Mouse (Mus musculus) left cerebral cortex, postnatal 4 days (tissue): ENCODE data around the gene Gfod2. TPM values are rescaled to one million over a fixed set of nuclear protein-coding genes. Genes with fewer than 3 reads are reported as not detected.
A peak's percentile ranks its signal among the peaks of the same experiment; 100 is the strongest.

ENCODE experiments used
- DNase-seq: peaks from one replicate; pipeline ENCODE4 v3.0.0-alpha.2; 2022
- intact Hi-C: fragments of 180-260 bp; cut with DNase I; formaldehyde crosslinking; loops from one replicate; pipeline ENCODE4 v1.15.1; 2025
- total RNA-seq, 2 experiments: library from RNA; stranded (reverse); gene quantifications; 2 replicates each; pipeline ENCODE4 v1.2.3; 2021

Gfod2 gene
- total RNA-seq, 2 experiments from 2014 or later, result 44.4 to 49.9 TPM

DNA sequence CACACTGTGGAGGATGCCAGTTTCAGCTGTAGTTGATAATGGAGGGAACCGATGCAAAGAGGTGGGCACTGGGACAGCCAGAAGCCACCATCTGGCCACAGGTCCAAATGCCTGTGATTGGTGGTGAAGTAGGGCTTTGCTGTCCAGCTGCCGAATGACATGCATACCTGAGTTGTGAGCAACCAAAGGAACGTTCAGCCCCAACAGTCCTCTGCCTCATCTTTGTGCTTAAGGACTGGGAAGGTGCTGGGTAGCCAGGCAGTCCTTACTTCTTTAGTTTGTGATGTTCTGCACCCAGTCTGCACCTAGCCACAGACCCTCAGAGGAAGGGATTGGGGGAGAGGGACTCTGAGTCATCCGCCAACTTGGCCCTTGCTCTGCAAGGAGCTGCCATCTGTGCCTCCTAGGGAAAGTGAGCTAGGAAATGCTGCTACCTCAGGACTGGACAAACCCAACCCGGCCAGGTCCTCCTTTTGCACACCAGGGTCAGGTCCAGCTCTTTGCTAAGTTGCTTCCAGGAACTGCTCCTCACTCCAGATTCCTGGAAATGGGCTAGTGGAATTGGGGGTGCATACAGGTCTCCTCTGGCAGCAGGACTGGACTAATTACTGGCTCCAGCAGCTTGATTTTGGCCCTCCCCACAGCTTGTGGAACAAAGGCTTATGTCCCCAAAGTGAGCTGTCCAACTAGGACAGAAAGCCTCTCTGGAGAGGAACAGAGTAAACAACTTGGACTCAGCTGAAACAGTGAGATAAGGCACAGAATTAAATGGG is 10.2 kb upstream of the Gfod2 start:
- intact Hi-C loops, result no loop called here
- DNase-seq, result no peak

- intact Hi-C loops, result no loop called here
- no peak for DNase-seq
Measured at GRCm38 (mm10) chr8:105757796-105758276, 628 bp downstream of the Gfod2 start.

DNA sequence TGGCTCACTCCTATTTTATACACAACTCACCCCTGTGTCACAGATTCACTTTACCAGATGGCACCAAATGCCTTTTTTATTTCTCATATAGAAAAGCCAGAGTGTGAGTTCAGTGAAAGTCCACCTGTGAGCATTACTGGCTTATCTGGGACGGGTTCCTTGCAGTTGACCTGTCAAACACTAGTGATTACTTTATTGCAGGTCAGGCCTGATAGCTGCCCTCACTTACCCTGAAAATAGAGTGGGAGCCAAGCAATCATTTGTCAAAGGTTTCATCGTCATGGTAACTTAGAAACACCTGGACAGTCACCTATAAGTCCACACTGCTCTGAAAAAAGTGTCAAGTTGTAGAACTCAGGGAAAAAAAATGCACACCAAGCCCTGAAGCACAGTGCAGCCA is 3.8 kb downstream of the Gfod2 start:
- intact Hi-C loops, result no loop called here
- DNase-seq, result no peak

GRCm38 (mm10) chr8:105753916-105754315 is 4.5 kb downstream of the Gfod2 start:
- intact Hi-C loops, result no loop called here
- DNase-seq, result no peak

- peak; percentile 77 for DNase-seq
- intact Hi-C loops, result no loop called here
Measured at GRCm38 (mm10) chr8:105750606-105751005, 7.9 kb downstream of the Gfod2 start.

DNA sequence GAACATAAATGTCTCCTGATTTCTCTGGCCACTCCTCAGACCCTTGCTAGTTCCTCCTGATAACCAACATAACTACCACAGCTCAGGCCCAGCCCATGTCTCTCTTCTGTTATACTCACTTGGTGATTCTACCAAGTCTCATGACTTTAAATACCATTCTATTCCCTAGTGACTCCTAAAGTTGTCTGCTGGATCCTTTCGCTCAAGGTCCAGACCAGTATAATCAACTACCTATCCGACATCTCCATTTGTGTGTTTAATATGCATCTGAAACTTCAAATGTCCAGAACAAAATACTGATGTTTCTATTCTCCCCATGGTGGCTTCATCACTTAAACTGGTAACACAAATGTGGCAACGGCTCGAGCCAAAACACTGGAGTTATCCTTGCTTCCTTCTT is 15.2 kb downstream of the Gfod2 start:
- intact Hi-C loops, result no loop called here
- no peak for DNase-seq

DNA sequence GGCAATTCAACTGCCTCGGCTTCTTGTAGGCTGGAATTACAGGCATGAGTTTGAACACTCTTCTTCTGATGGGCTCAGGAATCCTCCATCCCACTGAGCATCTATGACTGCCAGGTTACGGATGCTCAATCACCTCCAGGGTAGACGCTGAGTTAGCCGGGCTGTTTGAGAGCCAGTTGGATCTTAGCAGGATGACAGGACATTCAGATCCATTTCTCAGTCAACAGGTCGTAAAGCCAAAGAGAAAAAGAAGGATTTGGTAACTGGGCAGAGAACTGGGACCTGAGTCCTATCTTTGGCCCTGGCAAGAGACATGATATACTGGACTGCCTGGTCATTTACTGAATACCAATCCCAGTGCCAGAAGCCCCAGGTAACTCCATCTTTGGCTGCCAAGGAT is 19.2 kb downstream of the Gfod2 start:
- intact Hi-C loops, result no loop called here
- no peak for DNase-seq

DNA sequence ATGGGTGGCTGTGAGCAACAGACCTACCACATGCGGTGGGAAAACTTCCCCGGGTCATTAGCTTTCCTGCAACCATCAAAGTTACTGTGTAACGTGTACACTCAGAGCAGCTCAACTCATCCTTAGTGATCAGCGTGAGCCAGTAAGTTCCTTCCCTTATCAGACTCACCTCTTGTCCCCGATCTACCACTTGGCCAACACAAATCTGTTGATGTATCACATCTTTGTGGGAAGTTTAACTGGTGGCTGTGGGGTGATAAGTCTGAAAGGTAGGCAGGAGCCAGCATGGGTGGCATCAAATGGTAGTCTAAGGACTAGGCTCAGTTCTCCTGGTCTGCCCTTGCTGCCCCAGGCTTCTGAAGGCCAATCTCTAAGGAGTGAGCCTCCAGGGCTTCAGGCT is 26.3 kb downstream of the Gfod2 start:
- DNase-seq, result no peak

DNA sequence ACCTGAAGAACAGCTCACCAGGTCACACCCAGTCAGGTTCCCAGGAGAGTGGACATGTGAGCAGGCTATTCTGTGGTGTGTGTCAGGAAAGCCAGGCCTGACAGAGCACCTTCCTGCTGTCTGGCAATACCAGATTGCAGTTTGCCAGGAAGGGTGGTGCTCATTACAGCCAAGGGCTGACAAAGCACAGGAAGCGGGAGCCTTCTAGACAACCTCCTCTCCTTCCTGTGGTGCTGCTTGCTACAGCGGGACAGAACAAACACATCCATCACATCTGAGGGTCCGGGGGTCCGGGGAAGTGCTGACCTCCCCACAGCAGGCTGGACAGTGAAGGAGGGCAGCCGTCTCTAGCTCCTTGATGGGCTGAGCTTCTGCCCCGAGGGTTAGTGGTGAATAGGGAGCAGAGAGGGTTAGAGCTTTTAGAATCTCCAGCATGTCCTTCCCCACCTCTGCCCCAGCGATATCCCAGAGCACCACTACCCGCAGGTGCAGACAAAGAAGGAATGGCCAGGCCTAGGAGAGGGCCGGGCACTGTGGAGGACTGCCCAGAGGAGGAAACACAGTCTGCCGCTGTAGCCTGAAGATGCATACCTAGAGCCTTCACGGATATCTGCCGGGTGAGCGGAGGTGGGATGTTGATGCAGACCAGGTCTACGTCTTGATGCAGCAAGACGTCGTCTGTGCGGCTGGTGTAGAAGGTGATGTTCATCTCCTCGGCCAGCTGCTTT is 30.9 kb downstream of the Gfod2 start:
- intact Hi-C loops, result no loop called here
- no peak for DNase-seq

More for the DNA sequence above, 26.3 kb downstream of the Gfod2 start:
- intact Hi-C loops, result no loop called here

DNA sequence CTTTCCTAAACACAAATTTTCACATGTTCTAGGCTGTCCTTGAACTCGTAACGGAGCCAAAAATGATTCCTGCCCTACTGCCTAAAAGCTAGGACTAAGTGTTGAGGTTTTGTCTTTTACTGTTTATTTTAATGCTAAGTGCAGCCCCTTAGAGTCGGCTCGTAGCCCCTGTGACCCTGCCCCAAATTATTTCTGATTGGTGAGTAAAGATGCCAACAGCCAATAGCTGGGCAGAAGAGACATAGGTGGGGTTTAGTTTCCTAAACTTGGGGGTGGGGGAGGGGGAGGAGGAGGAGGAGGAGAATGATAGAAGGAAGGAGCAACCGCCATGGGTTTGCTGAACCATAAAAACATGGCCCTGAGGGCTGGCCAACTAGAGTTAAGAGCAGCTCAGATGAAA is 32.7 kb downstream of the Gfod2 start:
- no peak for DNase-seq
- intact Hi-C loops, result no loop called here

GRCm38 (mm10) chr8:105722861-105723260 is 35.6 kb downstream of the Gfod2 start:
- intact Hi-C loops, result no loop called here
- DNase-seq, result peak; percentile 40

DNA sequence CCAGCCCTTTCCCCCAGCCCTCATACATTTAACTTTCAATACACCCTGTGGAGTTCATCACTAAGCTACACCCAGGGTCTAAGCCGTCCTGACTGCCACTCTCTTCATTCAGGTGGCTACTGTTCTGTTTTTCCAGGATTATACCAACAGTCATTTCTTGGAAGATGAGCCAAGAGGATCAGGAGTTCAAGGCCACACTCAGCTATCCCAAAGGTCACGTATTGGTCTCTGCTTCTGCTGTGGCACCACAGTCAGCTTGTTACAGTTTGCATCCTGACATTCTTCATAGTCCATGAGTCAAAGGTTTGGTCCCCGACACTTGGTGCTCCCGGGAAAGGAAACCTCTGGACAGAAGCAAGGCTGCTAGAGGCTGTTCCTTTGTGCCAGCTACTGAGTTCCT is 38.8 kb downstream of the Gfod2 start:
- intact Hi-C loops, result no loop called here
- DNase-seq, result no peak

DNA sequence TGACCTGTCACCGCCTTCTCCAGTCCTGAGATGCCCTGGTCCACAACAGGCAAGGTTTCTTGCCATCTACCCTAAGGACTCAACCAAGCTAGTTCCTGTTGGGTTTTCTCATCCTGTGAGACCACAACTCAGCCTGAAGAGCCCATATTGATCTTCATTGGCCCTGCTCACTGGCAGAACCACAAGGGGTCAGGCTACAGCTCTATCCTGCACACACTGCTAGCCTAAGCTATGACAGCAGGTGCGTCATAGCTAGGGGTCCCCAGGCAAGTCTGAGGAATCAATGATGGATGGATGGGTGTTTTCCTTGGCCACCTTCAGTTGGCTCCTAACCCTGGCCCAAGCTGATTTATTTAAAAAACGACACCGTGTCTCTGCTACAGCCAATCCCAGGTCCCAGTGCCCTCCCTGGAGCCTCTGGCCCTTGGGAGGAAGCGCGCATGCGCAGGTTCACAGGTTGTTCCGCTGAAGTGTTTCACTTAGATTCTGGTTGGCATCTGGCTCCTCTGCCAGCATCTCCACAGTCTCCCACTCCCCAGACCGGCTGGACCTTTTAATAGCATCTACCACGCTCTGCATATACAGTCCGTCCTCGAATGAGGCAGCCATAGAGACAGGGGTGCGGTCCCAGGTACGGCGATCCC is 42.0 kb downstream of the Gfod2 start:
- intact Hi-C loops, result no loop called here
- no peak for DNase-seq

DNA sequence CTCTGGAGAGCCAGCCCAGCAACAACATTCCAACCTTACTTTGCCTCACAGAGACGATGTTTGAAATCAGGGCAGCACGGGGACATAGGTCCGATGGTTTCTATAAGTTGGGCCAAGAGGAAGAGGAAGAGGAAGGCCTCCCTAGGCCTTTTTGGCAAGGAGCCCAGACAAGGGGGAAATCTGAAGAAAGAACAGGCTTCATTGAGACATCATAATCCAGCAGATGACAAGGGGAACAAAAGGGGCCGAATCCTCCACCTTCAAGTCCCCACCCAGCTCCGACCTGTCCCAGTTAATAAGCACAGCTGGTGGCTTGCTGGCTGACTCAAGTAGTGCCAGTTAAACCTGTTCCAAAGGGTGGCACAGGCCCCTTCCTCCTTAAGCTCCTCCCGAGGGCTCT is 43.4 kb downstream of the Gfod2 start:
- intact Hi-C loops, result no loop called here
- no peak for DNase-seq

GRCm38 (mm10) chr8:105714139-105714538 is 44.3 kb downstream of the Gfod2 start:
- DNase-seq, result peak; percentile 90
- intact Hi-C loops, result no loop called here

DNA sequence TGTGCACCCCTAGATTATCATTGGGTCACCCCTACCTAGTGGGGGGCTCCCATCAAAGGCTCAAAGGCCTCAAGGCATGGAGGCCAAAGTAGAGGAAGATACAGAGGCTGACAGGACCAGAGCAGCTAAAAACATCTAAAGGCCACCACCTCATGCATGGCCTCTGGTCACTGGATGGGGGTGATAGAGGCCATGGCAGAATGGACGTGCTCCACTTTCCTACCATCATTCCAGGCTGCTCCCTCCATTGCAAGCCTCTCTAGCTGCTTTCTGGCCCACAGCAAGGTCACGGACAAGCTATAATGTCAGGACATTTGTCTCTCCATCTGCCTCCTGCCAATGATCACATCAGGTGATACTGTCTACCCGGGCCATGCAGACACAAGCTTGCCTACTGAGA is 46.2 kb downstream of the Gfod2 start:
- intact Hi-C loops, result no loop called here
- no peak for DNase-seq

DNA sequence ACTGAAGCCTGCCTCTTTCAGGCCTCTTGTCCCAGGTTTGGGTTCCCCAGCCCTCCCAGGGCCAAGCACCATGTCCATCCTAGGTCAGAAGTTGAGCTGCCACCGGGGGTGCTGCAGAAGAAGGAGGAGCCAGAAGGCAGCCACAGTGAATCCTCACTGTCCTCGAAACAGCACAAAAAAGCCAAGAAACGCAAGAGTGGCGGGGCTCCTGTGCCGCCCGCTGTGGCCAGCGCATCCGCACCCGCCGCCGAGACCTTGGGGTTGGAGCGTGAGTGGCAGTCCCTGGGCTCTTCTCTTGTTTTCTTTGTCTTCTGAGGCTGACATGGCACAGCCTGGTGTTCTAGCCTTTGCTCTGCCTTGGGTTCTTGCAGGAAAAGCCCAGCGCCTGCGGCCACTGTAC is 49.1 kb downstream of the Gfod2 start:
- intact Hi-C loops, result no loop called here

GRCm38 (mm10) chr8:105708675-105709074 is 49.8 kb downstream of the Gfod2 start:
- DNase-seq, result no peak
- intact Hi-C loops, result no loop called here

More for the DNA sequence above, 49.1 kb downstream of the Gfod2 start:
- no peak for DNase-seq

GRCm38 (mm10) chr8:105707498-105708403 is 50.7 kb downstream of the Gfod2 start, which contains the start of the genes 4933405L10Rik and Enkd1:
Gene 4933405L10Rik, plus strand, starts transcription at chr8:105707655.
Gene Enkd1, minus strand, starts transcription at chr8:105708210.
- intact Hi-C loops, result no loop called here
- peak; percentile 91 for DNase-seq

- DNase-seq, result no peak
- intact Hi-C loops, result no loop called here
Measured at GRCm38 (mm10) chr8:105706426-105706825, 52.0 kb downstream of the Gfod2 start.
